Mouse (Mus musculus): ENCODE data around the gene Vps11. TPM values are rescaled to one million over a fixed set of nuclear protein-coding genes. Genes with fewer than 3 reads are reported as not detected.
"Not testable (repeated sequence)": the region's sequence is repeated elsewhere in the genome, so short reads cannot be mapped to it uniquely, and the experiment has no call there.

Gene Vps11
- total RNA-seq, 2 experiments from 2014 or later: 55.6 to 56.8 TPM

DNA sequence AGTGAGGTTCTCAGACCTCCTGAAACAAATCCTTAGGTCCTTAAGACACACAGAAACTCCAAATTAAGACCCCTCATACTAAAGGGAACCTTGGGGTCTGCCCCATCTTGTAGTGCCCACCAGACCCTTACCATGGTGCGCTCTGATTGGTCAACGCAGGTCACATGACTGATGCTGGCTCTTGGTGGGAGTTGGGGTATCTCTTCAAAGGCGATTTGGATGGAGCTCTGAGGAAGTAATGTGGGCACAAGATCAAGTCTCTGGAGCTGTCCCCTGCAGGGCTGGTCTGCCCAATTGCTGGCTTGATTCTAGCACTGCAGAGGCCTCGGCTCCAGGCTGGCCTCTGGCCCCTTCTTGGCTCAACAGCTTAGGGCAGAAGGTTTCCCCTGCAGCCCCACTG lies 44.0 kb downstream of the Vps11 start:
- DNase-seq (ENCODE audit: low spot score in 2 of 2): no peak

DNA sequence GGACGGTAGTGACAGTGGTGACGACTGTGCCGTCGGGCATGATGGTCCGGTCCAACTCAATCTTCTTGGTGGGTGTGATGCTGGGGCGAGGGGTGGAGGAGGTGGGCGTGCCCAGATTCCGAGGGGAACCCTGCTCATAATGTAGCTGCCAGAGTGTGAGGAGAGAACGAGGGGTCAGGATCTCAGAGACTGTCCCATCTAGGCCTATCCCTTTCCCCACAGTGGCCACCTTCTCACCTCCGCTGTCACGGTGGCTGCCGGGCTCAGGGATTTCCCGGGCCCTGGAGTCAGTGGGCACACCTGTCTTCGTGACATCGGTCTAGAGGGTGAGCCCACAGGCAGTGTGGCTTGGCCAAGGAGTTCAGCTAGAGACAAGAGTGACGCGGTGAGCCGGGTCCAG lies 46.6 kb downstream of the Vps11 start:
- no peak for DNase-seq (ENCODE audit: low spot score in 2 of 2)

DNA sequence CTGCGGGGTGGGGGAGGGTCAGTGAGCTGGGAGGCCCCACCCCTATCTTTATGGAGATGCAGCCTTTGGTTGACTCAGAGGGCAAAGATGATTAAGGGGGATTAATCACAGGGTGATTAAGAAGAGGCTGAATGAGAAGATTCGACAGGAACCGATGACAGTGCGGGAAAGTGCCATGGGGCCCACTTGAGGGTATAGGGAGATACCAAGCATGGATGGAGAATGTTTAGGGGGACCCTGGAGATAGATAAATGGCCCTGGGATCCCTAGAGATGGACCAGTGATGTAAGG lies 47.3 kb downstream of the Vps11 start:
- no peak for DNase-seq (ENCODE audit: low spot score in 2 of 2)

DNA sequence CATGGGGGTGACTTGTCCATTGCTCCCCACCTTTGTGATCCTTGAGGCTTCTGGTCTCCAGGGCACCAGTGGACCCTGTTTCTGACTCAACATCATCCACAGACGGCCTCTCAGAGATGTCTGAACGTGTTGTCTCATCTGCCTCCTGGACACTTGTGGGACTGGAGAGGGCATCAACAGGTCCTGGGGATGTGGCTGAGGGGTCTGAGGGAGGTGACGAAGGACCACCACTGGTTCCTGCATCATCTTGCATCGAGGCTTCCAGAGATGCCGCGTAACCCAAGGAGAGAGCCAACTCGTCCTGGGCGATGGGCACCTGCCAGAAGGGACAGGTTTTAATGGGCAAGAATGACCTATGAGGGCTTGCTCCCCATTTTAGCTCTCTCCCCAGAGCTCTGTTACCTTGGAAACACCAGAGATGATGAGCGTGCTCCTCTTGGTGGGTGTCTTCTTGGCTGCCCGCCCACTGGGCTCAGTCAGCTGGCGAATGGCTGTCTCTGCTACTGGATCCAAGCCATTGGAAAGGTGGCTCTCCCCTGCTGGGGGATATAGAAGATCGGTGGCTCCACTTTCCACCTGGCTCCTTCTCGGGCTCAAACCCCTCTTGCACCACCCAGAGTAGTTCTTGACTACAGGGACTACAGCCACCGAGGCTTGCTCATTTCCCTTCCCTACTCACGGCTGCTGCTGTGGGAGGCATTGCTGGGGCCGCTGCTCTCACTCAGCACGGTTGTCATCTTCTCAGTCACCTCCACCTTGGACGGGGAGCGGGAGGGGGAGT lies 47.8 kb downstream of the Vps11 start:
- peak; percentile 76 to 83 for DNase-seq (ENCODE audit: low spot score in 2 of 2)

DNA sequence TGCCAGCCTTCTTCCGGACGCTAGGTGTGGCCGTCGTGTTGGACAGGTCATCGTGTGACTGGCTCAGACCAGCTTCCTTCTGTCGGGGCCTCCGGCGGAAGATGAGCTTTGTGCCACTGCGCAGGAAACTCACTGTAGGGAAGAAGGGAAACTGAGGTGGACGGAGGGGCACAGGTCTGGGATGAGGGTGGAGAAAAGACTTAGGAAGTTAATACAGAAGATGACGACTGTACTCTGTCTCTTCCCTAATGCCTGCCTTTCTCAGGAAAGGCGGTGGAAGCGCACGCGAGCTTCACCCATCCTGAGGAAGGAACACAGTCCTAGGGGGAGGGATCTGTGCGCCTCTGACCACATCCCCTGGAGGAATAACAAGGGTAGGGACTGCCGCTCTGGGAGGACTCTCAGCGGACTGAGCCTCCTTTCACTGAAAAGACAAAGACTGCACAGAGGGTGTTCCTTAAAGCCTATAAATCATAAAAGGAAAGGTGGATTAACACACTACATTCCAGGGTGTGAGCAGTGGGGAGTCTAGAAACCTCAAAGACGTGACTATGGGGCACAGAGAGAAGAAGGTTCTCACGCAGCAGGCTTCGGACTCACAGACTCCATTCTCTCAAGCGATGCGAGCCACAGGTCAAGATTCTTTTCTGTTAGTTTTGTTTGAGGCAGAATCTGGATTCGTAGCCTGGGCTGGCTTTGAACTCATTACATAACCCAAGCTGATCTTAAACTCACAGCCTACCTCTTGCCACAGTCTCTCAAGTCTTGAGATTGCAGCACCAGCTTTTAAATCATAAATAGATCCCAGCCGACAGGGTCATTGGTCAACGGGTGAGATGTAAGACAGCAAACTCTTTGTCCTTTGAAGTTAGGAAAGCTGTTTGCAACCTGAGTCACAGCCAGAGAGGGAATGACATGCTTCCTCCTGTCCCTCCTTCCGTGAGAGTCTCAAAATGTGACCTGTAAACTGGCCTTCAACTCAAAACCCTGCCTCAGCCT lies 50.0 kb downstream of the Vps11 start:
- no peak for DNase-seq (ENCODE audit: low spot score in 2 of 2)

DNA sequence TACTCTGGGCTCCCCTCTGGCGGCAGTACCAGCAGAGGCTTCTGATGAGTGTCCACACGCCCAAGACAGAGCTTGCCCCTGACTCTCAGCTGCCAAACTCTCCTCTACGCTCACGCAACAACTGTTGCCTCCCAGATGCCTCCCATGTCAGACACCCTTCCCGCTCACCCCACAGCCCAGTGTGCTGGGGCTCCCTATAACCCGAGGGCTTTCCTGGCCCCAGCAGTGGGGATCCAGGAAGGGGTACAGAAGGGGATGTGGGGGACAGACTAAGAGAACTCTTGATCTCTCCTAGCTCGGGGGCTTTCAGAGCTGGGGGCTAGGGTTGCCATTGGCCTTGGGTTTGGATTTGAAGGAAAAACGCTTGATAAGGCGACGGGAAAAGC lies 50.7 kb downstream of the Vps11 start:
- DNase-seq (ENCODE audit: low spot score in 2 of 2): no peak

DNA sequence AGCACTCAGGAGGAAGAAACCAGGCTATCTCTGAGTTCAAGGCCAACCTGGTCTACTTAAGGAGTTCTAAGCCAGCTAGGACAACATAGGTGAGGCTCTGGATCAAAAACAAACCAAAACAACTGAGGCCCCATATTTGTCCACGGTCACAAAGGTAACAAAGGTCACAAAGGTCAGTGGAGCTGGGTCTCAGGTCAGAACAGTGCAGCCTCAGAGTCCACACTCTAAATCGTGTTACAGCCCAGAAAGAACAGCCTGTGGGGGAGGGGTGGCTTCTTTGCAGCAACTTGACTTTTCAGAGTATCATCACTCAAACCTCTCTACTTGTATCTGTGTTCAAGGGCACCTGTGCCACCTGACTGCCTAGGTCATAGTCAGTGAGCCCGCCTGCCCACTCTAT lies 51.7 kb downstream of the Vps11 start:
- DNase-seq (ENCODE audit: low spot score in 2 of 2): no peak

DNA sequence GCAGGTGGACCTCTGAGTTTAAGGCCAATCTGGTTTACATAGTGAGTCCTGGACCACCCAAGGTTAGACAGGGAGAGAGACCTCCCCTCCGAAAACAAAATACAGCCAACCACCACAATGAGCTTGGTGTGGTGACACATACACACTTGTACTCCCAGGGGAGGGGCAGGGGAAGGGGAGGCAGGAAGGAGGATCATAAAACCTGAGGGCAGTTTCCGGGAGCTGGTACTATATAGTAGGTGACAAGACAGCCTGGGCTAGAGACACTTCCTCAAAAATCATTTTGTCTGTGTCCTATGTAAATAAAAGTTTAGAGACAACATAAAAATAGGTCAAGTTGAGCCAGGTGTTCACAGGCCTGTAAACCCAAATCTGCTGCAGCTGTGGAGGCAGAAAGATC lies 54.2 kb downstream of the Vps11 start:
- no peak for DNase-seq (ENCODE audit: low spot score in 2 of 2)

DNA sequence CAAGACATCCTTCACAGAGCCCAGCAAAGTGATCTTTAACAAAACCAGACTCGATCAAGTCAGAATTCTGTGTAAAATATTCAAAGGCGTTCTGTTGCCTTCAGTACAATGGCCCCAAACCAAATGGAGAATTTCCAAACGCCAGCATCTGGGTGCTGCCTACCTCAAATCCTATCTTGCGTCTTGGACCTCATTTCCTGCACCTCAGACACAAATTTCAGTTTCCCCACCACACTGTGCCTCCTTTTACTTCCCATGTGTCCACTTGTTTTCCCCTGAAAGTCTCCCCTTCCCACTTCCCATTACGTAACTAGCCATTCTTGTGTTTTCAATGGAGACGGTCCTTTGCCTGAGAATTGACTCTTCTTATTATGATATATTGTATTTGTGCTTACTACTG lies 54.9 kb downstream of the Vps11 start:
- DNase-seq (ENCODE audit: low spot score in 2 of 2): no peak

DNA sequence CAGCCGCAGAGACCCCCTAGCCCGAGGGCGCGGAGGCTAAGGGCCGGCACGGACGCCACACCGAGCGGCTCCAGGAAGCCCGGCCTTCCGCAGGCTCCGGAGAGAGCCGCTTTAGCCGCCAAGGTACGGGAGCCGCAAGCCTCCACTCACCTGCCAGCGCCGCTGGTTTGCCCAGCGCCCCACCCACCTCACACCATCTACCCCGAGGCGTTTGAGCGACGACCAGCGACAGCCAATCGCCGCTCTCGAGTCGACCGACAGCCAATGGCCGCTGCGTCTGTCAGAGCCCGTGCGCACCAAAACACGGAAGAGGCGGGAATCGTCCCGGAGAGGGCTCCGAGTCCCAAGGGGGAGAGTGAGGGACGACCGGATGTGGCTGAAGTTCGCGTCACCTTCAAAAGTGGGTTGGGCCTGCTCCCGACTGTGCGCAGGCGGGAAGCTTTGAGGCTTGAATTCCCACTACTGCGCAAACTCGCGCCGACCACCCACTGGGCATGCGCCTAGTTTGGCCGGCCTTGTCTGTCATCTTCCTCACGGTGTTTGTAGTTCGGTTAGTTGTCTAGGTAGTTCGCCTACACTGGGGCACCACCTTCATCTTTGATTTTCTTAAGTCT lies 55.9 kb downstream of the Vps11 start, which contains the start of gene Hinfp:
Hinfp (minus strand) TSS at position 206 of the 614 bp plus-strand sequence.
- DNase-seq (ENCODE audit: low spot score in 2 of 2): peak; percentile 97 to 99

DNA sequence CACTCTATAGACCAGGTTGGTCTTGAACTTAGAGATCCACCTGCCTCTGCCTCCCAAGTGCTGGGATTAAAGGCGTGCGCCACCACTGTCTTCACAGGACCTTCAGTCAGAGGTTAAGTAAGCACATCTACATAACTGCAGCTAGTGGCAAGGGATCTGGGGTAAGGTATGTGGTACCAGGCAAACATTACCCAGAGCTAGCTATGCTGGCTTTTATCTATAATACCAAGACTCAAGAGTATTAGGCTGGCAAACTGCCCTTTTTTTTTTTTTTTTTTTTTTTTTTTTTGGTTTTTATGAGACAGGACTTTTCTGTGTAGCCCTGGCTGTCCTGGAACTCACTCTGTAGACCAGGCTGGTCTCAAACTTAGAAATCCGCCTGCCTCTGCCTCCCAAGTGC lies 61.5 kb downstream of the Vps11 start:
- DNase-seq (ENCODE audit: low spot score in 2 of 2): not testable (repeated sequence)

Small RNA genes within 50 kb of the gene (microRNA-seq; reads per million reads assigned to microRNA genes)
- gene Gm44335: 0 reads per million in 2 experiments
- 0.63 to 1.7 reads per million in 2 experiments for gene Mir7085

Other genes with a start within 250 kb of the Vps11 start
- gene Gm49380, start 248.2 kb downstream of the Vps11 start, total RNA-seq (2021): under 1 TPM; 0.14 to 0.42 TPM
- 10 to 100 TPM; 28.7 to 31.9 TPM for gene Rnf26, start 248.2 kb downstream of the Vps11 start, total RNA-seq (2021)
- 10 to 100 TPM in 1 of 2 experiments, 1 to 10 TPM in 1; 8.7 to 10.3 TPM for gene Mcam, start 227.2 kb downstream of the Vps11 start, total RNA-seq (2021)
- 10 to 100 TPM; 51.1 to 56.3 TPM for gene Cbl, start 127.6 kb downstream of the Vps11 start, total RNA-seq (2021)
- 1 to 10 TPM in 1 of 2 experiments, not detected in 1; 1.8 TPM for gene Ccdc153, start 121.0 kb downstream of the Vps11 start, total RNA-seq (2021)
- gene Pdzd3, start 110.2 kb downstream of the Vps11 start, total RNA-seq (2021): under 1 TPM; 0.75 to 0.81 TPM
- 10 to 100 TPM in 1 of 2 experiments, 1 to 10 TPM in 1; 9.0 to 10.4 TPM for gene Nlrx1, start 93.1 kb downstream of the Vps11 start, total RNA-seq (2021)
- 10 to 100 TPM; 56.0 to 63.2 TPM for gene Abcg4, start 73.1 kb downstream of the Vps11 start, total RNA-seq (2021)
- gene Hinfp, start 56.0 kb downstream of the Vps11 start, total RNA-seq (2021): 10 to 100 TPM; 29.1 to 36.1 TPM
- 100 to 1,000 TPM; 188 to 207 TPM for gene C2cd2l, start 41.4 kb downstream of the Vps11 start, total RNA-seq (2021)
- gene Dpagt1, start 35.7 kb downstream of the Vps11 start, total RNA-seq (2021): 10 to 100 TPM; 13.4 to 16.3 TPM
- gene H2afx, start 27.0 kb downstream of the Vps11 start, total RNA-seq (2021): 10 to 100 TPM; 51.3 to 54.1 TPM
- 10 to 100 TPM; 18.1 to 19.7 TPM for gene Hmbs, start 17.4 kb downstream of the Vps11 start, total RNA-seq (2021)
- 100 to 1,000 TPM; 137 to 138 TPM for gene Hyou1, start 17.8 kb upstream of the Vps11 start, total RNA-seq (2021)
- gene Slc37a4, start 35.2 kb upstream of the Vps11 start, total RNA-seq (2021): 10 to 100 TPM; 24.5 to 31.8 TPM
- gene Rps25, start 45.5 kb upstream of the Vps11 start, total RNA-seq (2021): 100 to 1,000 TPM; 755 to 756 TPM
- 10 to 100 TPM; 70.6 to 71.0 TPM for gene Trappc4, start 45.9 kb upstream of the Vps11 start, total RNA-seq (2021)
- gene Ccdc84, start 56.9 kb upstream of the Vps11 start, total RNA-seq (2021): 10 to 100 TPM; 18.9 to 19.0 TPM
- gene Foxr1, start 79.5 kb upstream of the Vps11 start, total RNA-seq (2021): not detected
- not detected for gene Upk2, start 93.3 kb upstream of the Vps11 start, total RNA-seq (2021)
- gene Bcl9l, start 121.2 kb upstream of the Vps11 start, total RNA-seq (2021): 10 to 100 TPM; 59.1 to 62.5 TPM
- gene Cxcr5, start 200.2 kb upstream of the Vps11 start, total RNA-seq (2021): not detected
- gene Ddx6, start 243.2 kb upstream of the Vps11 start, total RNA-seq (2021): 100 to 1,000 TPM; 145 to 155 TPM

Measured in left cerebral cortex, adult 18-20 months (tissue).